Mouse (Mus musculus): ENCODE results near the gene Rassf8.

DNA sequence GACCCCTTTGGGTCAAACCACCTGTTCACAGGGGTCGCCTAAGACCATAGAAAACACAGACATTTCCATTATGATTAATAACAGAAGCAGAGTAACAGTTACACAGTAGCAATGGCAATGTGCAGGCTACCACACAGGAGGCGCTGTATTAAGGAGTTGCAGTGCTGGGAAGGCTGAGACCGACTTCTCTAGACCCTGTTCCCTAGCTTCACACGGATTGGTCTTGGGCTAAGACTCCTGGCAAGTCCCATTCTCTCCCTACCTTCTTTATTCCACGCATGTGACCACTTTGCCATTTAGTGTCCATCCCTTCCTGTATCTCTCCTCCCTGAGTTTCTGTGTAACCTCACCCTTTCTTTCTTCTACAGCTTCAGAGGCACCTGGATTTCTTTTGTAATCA lies 19.6 kb upstream of the Rassf8 start:
- TF ChIP-seq CTCF (IDR thresholded peaks at IDR 0.05; ENCODE audit: low read depth, low read length), result no peak
- no peak for TF ChIP-seq POLR2A (IDR thresholded peaks at IDR 0.05; ENCODE audit: borderline replicate concordance, low read depth, low read length)
